Mouse (Mus musculus): ENCODE measurements at regions not wholly inside any gene's neighbourhood (a gene's known extent, or its start where the extent isn't known, plus 50 kb on each side); places are given as distances from the start of the nearest gene placed in this dataset.

GRCm38 (mm10) chr5:128483441-128483810 is 50.5 kb upstream of the Tmem132d start:
- DNase-seq, result no peak
- intact Hi-C loops (cut with DNase I), result no loop called here

- intact Hi-C loops (cut with DNase I), result no loop called here
- no peak for DNase-seq
Observed at GRCm38 (mm10) chr5:128482617-128483440, 50.0 kb upstream of the Tmem132d start.
